8 mouse cellular contexts compared by ENCODE assay signal in genomic region chr1:53312989-53313967, GRCm38 (mm10). TPM values are rescaled to one million over a fixed set of nuclear protein-coding genes. Genes with fewer than 3 reads are reported as not detected.
DNase-seq lines count a peak whose midpoint lies in the region; ATAC-seq and TF ChIP-seq lines count a peak whose summit lies in the region.

Osgepl1 (plus strand) TSS chr1:53313624.

- peak within 1 kb of the TSS; percentile 66 for H3K4me3 ChIP-seq in embryonic facial prominence, embryonic 14.5 days (ENCODE audit: low read depth, low read length)
- peak within 1 kb of the TSS; percentile 87 for H3K4me3 ChIP-seq in heart, adult 2 months
- peak within 1 kb of the TSS; percentile 58 for H3K4me3 ChIP-seq in limb, embryonic 13.5 days
- peak within 1 kb of the TSS; percentile 74 for H3K4me3 ChIP-seq in midbrain, embryonic 16.5 days (ENCODE audit: low read depth, low read length)

- peak; percentile 88 for DNase-seq in 3T3-L1 (ENCODE audit: low read depth, low spot score)
- DNase-seq in adrenal gland, postnatal 4 days (ENCODE audit: low spot score in 2 of 2): peak; percentile 61 to 72
- peak; percentile 92 for DNase-seq in embryonic facial prominence, embryonic 14.5 days (ENCODE audit: low spot score)
- peak; percentile 89 to 90 for DNase-seq in heart, adult 2 months
- peak; percentile 71 to 85 for DNase-seq in kidney, adult 8-10 months
- peak; percentile 82 to 90 for DNase-seq in spleen, postnatal 10 days (ENCODE audit: low spot score in 2 of 2)

- intact Hi-C loops in heart, adult 2 months (cut with DNase I): loop anchor here (2.0 to 5.0 kb wide), 2 partner anchors 16 to 39 kb away; partner anchors contain the start of genes Asdurf, Asnsd1, Gm28551 and Gm28778

- peak within 1 kb of the TSS; percentile 83 for H3K9ac ChIP-seq in embryonic facial prominence, embryonic 14.5 days (ENCODE audit: low read depth, low read length)
- peak within 1 kb of the TSS; percentile 88 for H3K9ac ChIP-seq in heart, adult 2 months (ENCODE audit: low read depth, low read length)
- peak within 1 kb of the TSS; percentile 73 for H3K9ac ChIP-seq in limb, embryonic 13.5 days
- H3K9ac ChIP-seq in midbrain, embryonic 16.5 days (ENCODE audit: low read depth, low read length): peak within 1 kb of the TSS; percentile 75

- TF ChIP-seq POLR2A in heart, adult 2 months (IDR thresholded peaks at IDR 0.05; ENCODE audit: insufficient read depth, low read depth, low read length): peak; percentile 87

- H3K4me1 ChIP-seq in embryonic facial prominence, embryonic 14.5 days (ENCODE audit: control insufficient read depth, insufficient read depth, low read length): 0 out of 2 replicates have a peak, but pooled peaks cover 2% of the 10 kb centered on the region
- H3K4me1 ChIP-seq in heart, adult 2 months (ENCODE audit: control insufficient read depth, insufficient read depth, low read length): no peaks in the 10 kb centered on the region; the same call in 1 of the 2 replicates
- H3K4me1 ChIP-seq in limb, embryonic 13.5 days: no peaks in the 10 kb centered on the region
- H3K4me1 ChIP-seq in midbrain, embryonic 16.5 days (ENCODE audit: control insufficient read depth, insufficient read depth, low read length): peaks cover 7% of the 10 kb centered on the region

- peak within 1 kb of the TSS; percentile 87 for H3K27ac ChIP-seq in embryonic facial prominence, embryonic 14.5 days (replicated peaks; ENCODE audit: low read depth, low read length)
- peak within 1 kb of the TSS; percentile 97 for H3K27ac ChIP-seq in heart, adult 2 months
- H3K27ac ChIP-seq in limb, embryonic 13.5 days: peak within 1 kb of the TSS; percentile 76
- H3K27ac ChIP-seq in midbrain, embryonic 16.5 days (ENCODE audit: low read length): peak within 1 kb of the TSS; percentile 82

- ATAC-seq in embryonic facial prominence, embryonic 14.5 days (ENCODE audit: low read depth): peak; percentile 97
- peak; percentile 96 for ATAC-seq in limb, embryonic 13.5 days (ENCODE audit: low FRiP score, low read depth)
- ATAC-seq in midbrain, embryonic 16.5 days: peak; percentile 99

- H3K27me3 ChIP-seq in embryonic facial prominence, embryonic 14.5 days (replicated peaks; ENCODE audit: control insufficient read depth, insufficient read depth, low read length): no peaks in the 10 kb centered on the region
- H3K27me3 ChIP-seq in heart, adult 2 months (ENCODE audit: control insufficient read depth, insufficient read depth, low read length): no peaks in the 10 kb centered on the region
- no peaks in the 10 kb centered on the region for H3K27me3 ChIP-seq in limb, embryonic 13.5 days
- H3K27me3 ChIP-seq in midbrain, embryonic 16.5 days (ENCODE audit: control insufficient read depth, insufficient read depth, low read depth, low read length): no peaks in the 10 kb centered on the region

- no peaks in the 10 kb centered on the region for H3K79me2 ChIP-seq in heart, adult 2 months (replicated peaks; ENCODE audit: control insufficient read depth, insufficient read depth, low read length)

- peak; percentile 36 for TF ChIP-seq CTCF in heart, adult 2 months (IDR thresholded peaks at IDR 0.05)

- peak within 1 kb of the TSS; percentile 58 for H3K4me2 ChIP-seq in embryonic facial prominence, embryonic 14.5 days (ENCODE audit: low read depth, low read length)
- peak within 1 kb of the TSS; percentile 68 for H3K4me2 ChIP-seq in limb, embryonic 13.5 days (replicated peaks)
- peak within 1 kb of the TSS; percentile 71 for H3K4me2 ChIP-seq in midbrain, embryonic 16.5 days (ENCODE audit: low read length)

- TF ChIP-seq EP300 in heart, adult 2 months (IDR thresholded peaks at IDR 0.05; ENCODE audit: insufficient read depth, low read depth, low read length): 0 out of 2 replicates have a peak, but pooled peaks have one; percentile 30

- H3K9me3 ChIP-seq in embryonic facial prominence, embryonic 14.5 days (ENCODE audit: control insufficient read depth, low read length): no peaks in the 10 kb centered on the region
- H3K9me3 ChIP-seq in limb, embryonic 13.5 days: no peaks in the 10 kb centered on the region
- H3K9me3 ChIP-seq in midbrain, embryonic 16.5 days (replicated peaks; ENCODE audit: control insufficient read depth, low read length, poor library complexity, severe bottlenecking): no peaks in the 10 kb centered on the region

- peaks cover 13% of the 10 kb centered on the region for H3K36me3 ChIP-seq in embryonic facial prominence, embryonic 14.5 days (ENCODE audit: control insufficient read depth, insufficient read depth, low read length)
- peaks cover 26% of the 10 kb centered on the region for H3K36me3 ChIP-seq in heart, adult 2 months (ENCODE audit: control insufficient read depth, insufficient read depth, low read length)
- peaks cover 14% of the 10 kb centered on the region for H3K36me3 ChIP-seq in limb, embryonic 13.5 days
- H3K36me3 ChIP-seq in midbrain, embryonic 16.5 days (ENCODE audit: control insufficient read depth, insufficient read depth, low read length): 0 out of 2 replicates have a peak, but pooled peaks cover 2% of the 10 kb centered on the region

- WGBS in embryonic facial prominence, embryonic 14.5 days: 3% methylated on average over 27 of the region's 27 CpGs
- whole genome bisulfite sequencing in heart, adult 2 months: 2% methylated on average over 27 of the region's 27 CpGs
- WGBS in limb, embryonic 13.5 days: 3% methylated on average over 27 of the region's 27 CpGs
- WGBS in midbrain, embryonic 16.5 days: 3% methylated on average over 27 of the region's 27 CpGs

RNA-seq across cellular contexts. Expression of gene Osgepl1, which starts in this region (rescaled TPM):
- total RNA-seq in adrenal gland, postnatal 4 days (2021): 10 to 100 TPM; 23.7 to 25.3 TPM
- polyA plus RNA-seq in embryonic facial prominence, embryonic 14.5 days (2014; fragmentation: Nextera tagmentation; extraction: Ambion mirVana): 19.2 and 21.3 TPM in 2 replicates
- total RNA-seq in heart, adult 2 months (2021): 10 to 100 TPM; 51.5 to 55.9 TPM
- polyA plus RNA-seq in heart, adult 2 months (2012; rRNA removed): 27.7 and 61.2 TPM in 2 replicates
- 19.3 and 19.5 TPM in 2 replicates for polyA plus RNA-seq in limb, embryonic 13.5 days (2015; fragmentation: Nextera tagmentation; extraction: Ambion mirVana)
- 17.7 and 20.9 TPM in 2 replicates for polyA plus RNA-seq in midbrain, embryonic 16.5 days (2015; fragmentation: Nextera tagmentation; extraction: Ambion mirVana)

Comparison
In these comparisons a context has a peak if more than half of its experiments do, and no peak if none do; other contexts are left out.
1. Peak in every context shown above with its lines: DNase-seq, ATAC-seq, H3K4me3 ChIP-seq and H3K27ac ChIP-seq.